In genomic region chr1:146494221-146494620, GRCm38 (mm10) we compare ENCODE assay signal across 9 mouse cellular contexts. TPM values are rescaled to one million over a fixed set of nuclear protein-coding genes. Genes with fewer than 3 reads are reported as not detected.
DNase-seq lines count a peak whose midpoint lies in the region; ATAC-seq and TF ChIP-seq lines count a peak whose summit lies in the region.
"Had no signal": no experiment of that assay in that cellular context is flagged by ENCODE, and none has a peak within 500 bp of the region (broad histone marks: within the 10 kb centered on the region; RNA-seq: fewer than 3 reads in every experiment).

No protein-coding gene starts in this region.

- H3K79me2 ChIP-seq in myocyte (ENCODE audit: control insufficient read depth, insufficient read depth): no peaks in the 10 kb centered on the region

- TF ChIP-seq POLR2A in myocyte (IDR thresholded peaks at IDR 0.05; ENCODE audit: insufficient read length, low read depth): no peak

- no peak overlapping the region for H3K9ac ChIP-seq in kidney, embryonic 14.5 days (ENCODE audit: low read depth, low read length)
- H3K9ac ChIP-seq in intestine, postnatal 0 days (ENCODE audit: low read depth, low read length): no peak overlapping the region

- H3K27me3 ChIP-seq in kidney, embryonic 14.5 days (ENCODE audit: control insufficient read depth, insufficient read depth, low read length): peaks cover 38% of the 10 kb centered on the region
- peaks cover 24% of the 10 kb centered on the region; the same call in 1 of the 2 replicates for H3K27me3 ChIP-seq in intestine, postnatal 0 days (replicated peaks; ENCODE audit: control insufficient read depth, insufficient read depth, low read length)
- H3K27me3 ChIP-seq in myocyte (ENCODE audit: control insufficient read depth, insufficient read depth, insufficient read length): no peaks in the 10 kb centered on the region

- H3ac ChIP-seq in myocyte (ENCODE audit: control insufficient read depth, insufficient read length): no peak overlapping the region

- no peak for TF ChIP-seq CTCF in intestine, postnatal 0 days (IDR thresholded peaks at IDR 0.05; ENCODE audit: low read depth)

- no peaks in the 10 kb centered on the region for H3K9me3 ChIP-seq in kidney, embryonic 14.5 days (ENCODE audit: control insufficient read depth, low read length)
- H3K9me3 ChIP-seq in intestine, postnatal 0 days (ENCODE audit: control insufficient read depth): no peaks in the 10 kb centered on the region

- 0 out of 2 replicates have a peak, but pooled peaks cover 7% of the 10 kb centered on the region for H3K4me1 ChIP-seq in kidney, embryonic 14.5 days (ENCODE audit: control insufficient read depth, insufficient read depth, low read length)
- H3K4me1 ChIP-seq in intestine, postnatal 0 days (replicated peaks; ENCODE audit: control insufficient read depth, insufficient read depth, low read length): 0 out of 2 replicates have a peak, but pooled peaks cover 3% of the 10 kb centered on the region

- DNase-seq in kidney, postnatal 25 days: no peak
- DNase-seq in embryo, embryonic 11 days: peak; percentile 34
- no peak for DNase-seq in urinary bladder, adult 2 months (ENCODE audit: low spot score)
- no peak for DNase-seq in urinary bladder, postnatal 10 days (ENCODE audit: low spot score)
- DNase-seq in spleen, postnatal 4 days (ENCODE audit: low spot score in 2 of 2): no peak

- H3K27ac ChIP-seq in kidney, embryonic 14.5 days (ENCODE audit: low read depth, low read length): no peak overlapping the region
- no peak overlapping the region for H3K27ac ChIP-seq in intestine, postnatal 0 days (ENCODE audit: low read depth, low read length)

- peak overlapping the region; percentile 43; the same call in 1 of the 2 replicates for H3K4me2 ChIP-seq in kidney, embryonic 14.5 days (replicated peaks; ENCODE audit: low read depth, low read length)
- peak overlapping the region; percentile 71 for H3K4me2 ChIP-seq in intestine, postnatal 0 days (replicated peaks; ENCODE audit: low read depth)
- peak overlapping the region; percentile 53 for H3K4me2 ChIP-seq in myocyte (ENCODE audit: low read depth)

- WGBS in kidney, embryonic 14.5 days: 15% methylated on average over 7 of the region's 7 CpGs
- WGBS in intestine, postnatal 0 days: 7% methylated on average over 7 of the region's 7 CpGs

- H3K4me3 ChIP-seq in kidney, embryonic 14.5 days (ENCODE audit: low read length): 0 out of 2 replicates have a peak overlapping the region, but pooled peaks have one; percentile 24
- H3K4me3 ChIP-seq in intestine, postnatal 0 days (ENCODE audit: low read depth, low read length): peak overlapping the region; percentile 39
- H3K4me3 ChIP-seq in myocyte: peak overlapping the region; percentile 15

- H3K36me3 ChIP-seq in kidney, embryonic 14.5 days (ENCODE audit: control insufficient read depth, insufficient read depth, low read length): no peaks in the 10 kb centered on the region
- H3K36me3 ChIP-seq in intestine, postnatal 0 days (ENCODE audit: control insufficient read depth, insufficient read depth): no peaks in the 10 kb centered on the region
- no peaks in the 10 kb centered on the region for H3K36me3 ChIP-seq in myocyte (ENCODE audit: control insufficient read depth, insufficient read depth)
- H3K36me3 ChIP-seq: G1E had no signal

- no peak for ATAC-seq in kidney, embryonic 14.5 days (ENCODE audit: low FRiP score, low TSS enrichment)
- peak; percentile 40; the same call in 1 of the 2 replicates for ATAC-seq in intestine, postnatal 0 days

TF ChIP-seq in myocyte, 11 proteins besides CTCF, POLR2A, EP300 and RAD21:
- no peak for TF ChIP-seq MYOG (IDR thresholded peaks at IDR 0.05; ENCODE audit: control insufficient read depth in 1 of 3, insufficient read depth in 1 of 3, insufficient read length in 2 of 3, low read depth in 2 of 3)

RNA-seq across cellular contexts. Expression of gene Brinp3, which starts 0.3 kb away (rescaled TPM):
- not detected in 2 replicates for polyA plus RNA-seq in kidney, embryonic 14.5 days (2014; fragmentation: Nextera tagmentation; extraction: Ambion mirVana)
- 0.60 and 0.80 TPM in 2 replicates for polyA plus RNA-seq in intestine, postnatal 0 days (2015; fragmentation: Nextera tagmentation; extraction: Ambion mirVana)
- 2.8 TPM for polyA plus RNA-seq in myocyte (2012; fragmentation: generic; extraction: Trizol)
- polyA plus RNA-seq in urinary bladder, adult 2 months (2012; rRNA removed): 1.0 and 1.2 TPM in 2 replicates
- polyA plus RNA-seq: G1E had no signal
